Mouse (Mus musculus) left cerebral cortex, postnatal 4 days (tissue): ENCODE results near the gene Atp6v1g1. TPM values are rescaled to one million over a fixed set of nuclear protein-coding genes. Genes with fewer than 3 reads are reported as not detected.

Experiments
- DNase-seq: peaks from one replicate; pipeline ENCODE4 v3.0.0-alpha.2; 2022
- intact Hi-C: fragments of 180-260 bp; cut with DNase I; formaldehyde crosslinking; loops from one replicate; pipeline ENCODE4 v1.15.1; 2025
- total RNA-seq, 2 experiments: library from RNA; stranded (reverse); gene quantifications; 2 replicates each; pipeline ENCODE4 v1.2.3; 2021

Atp6v1g1 gene
- total RNA-seq = 100 to 1,000 TPM; 142 to 154 TPM

- peak; percentile 97 for DNase-seq
- intact Hi-C loops = no loop called here
These were observed at the start of gene Atp6v1g1 for GRCm38 (mm10) chr4:63544494-63545230. Gene Atp6v1g1, plus strand, starts transcription at chr4:63544772.

DNA sequence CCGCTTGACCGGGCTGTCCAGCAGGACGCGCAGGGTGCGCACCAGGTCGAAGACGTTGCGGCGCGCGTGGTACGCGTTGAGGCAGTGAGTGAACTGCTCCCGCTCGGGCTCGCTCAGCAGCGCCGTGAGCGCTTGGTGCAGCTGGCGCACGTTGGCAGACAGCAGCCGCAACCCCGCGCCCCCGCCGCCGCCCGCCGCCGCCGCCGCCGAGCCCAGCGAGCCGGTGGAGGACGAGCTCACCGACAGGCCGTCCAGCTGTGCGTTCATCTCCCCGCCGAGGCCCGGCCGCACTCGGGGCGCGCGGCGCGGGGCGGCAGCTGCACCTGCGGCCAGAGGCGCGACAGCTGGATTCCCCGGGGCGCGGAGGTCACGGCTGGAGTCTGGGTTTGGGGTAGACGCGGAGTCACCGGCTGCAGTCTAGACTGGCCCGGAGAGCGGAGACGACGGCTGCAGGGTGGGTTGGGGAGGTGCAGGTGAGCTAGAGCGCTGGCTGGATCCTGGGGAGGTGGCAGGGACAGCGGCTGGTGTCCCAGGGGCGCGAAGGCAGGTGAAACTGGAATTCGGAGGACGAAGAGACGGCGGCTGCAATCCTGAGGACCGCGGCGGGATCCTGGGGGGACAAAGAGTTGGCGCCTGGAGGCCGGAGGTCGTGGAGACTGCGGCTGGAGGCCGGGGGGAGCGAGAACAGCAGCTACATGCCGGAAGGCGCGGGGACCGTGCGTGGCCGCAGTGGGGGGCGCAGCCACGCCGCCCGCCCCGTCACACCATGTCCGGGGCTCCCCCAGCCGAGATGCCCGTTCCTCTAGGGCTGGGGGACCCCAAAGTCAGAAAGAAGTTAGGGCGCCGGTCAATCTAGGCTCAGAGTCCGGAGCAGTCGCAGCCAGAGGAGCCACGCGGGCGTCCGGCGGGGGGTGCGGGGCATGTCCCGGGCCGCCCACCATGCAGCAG is 49.3 kb upstream of the Atp6v1g1 start:
- peak; percentile 62 for DNase-seq
- intact Hi-C loops = no loop called here

- peak; percentile 80 for DNase-seq
- intact Hi-C loops = no loop called here
These were observed 48.7 kb upstream of the Atp6v1g1 start, which contains the start of gene Whrn for GRCm38 (mm10) chr4:63495915-63496278. Gene Whrn, minus strand, starts transcription at chr4:63495991.

DNA sequence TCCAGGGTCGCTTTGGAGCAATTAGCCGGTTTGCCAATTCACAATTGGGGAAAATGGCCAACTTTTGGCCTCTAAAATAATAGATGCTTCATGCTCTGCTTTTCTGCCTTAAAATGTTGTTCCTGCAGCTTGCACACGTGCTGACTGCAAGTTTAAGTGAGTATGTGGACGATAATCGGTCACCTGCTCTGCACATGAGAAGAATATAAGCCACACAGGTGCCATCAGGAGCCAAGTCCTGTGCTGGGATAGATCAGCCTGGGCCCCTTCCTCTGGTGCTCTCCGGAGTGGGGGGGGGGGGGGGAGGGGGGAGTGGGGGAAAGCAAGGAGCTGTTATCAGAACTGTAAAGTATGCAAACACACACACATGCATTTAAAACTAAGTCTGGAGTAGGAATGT is 48.3 kb upstream of the Atp6v1g1 start:
- no peak for DNase-seq
- intact Hi-C loops = no loop called here

DNA sequence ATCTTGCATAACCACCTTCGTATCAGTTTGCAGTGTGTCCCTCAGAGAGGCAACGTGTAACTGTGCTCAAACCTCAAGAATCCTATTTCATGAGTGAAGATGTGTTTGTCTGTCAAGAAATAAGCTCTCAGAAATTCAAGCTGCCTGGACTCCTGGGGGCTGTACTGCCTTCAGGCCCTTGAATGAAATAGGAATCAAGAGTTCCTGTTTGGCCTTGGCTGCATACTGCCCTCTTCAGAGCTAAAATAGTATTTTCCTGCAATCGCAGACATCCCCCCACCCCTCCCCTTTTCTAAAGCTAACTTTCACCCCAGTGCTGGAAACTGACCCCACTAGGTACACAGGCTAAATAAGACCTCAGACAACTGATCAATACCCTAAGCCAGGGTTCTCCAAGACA is 46.2 kb upstream of the Atp6v1g1 start:
- DNase-seq = no peak
- intact Hi-C loops = no loop called here

DNA sequence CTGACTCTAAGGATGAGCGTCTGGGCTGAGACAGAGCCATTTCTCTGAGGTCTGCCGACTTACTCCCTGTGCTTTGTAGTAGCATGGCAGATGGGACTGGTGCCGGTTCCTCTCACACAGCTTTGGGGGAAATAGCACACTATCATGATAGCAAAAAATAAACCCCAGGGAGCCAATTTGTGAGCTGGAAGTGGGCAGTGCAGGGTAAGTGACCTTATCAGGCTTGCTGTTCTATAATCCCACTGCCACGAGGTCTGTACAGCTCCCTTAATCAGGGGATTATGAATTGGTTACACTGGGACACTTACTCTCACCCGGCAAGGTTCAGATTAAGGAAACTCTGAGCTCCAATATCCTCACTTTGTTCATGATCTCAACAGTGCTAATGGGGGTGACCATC is 43.5 kb upstream of the Atp6v1g1 start:
- intact Hi-C loops = loop anchor here (5.0 to 10.0 kb wide), 2 partner anchors 444 to 1301 kb away; no protein-coding TSS in a partner anchor
- no peak for DNase-seq

DNA sequence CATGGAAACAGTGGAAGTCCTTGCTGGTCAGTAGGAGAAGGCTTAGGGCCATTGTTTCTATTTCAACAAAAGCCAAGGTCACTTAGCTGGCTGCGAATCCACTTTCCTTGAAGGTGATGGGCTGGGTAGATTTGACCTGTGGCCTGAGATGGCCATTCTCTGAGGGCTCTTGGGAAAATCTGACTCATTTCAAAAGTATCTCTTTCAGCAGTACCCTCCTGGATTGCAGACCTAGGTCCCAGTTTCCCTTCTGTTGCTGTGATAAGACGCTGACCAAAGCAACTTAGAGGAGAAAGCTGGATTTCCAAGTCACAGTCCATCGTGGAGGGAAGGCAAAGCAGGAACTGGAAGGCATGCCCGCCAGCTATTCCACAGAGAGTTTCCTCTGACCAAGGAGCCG is 40.6 kb upstream of the Atp6v1g1 start:
- no peak for DNase-seq
- intact Hi-C loops = loop anchor here (5.0 to 10.0 kb wide), 2 partner anchors 441 to 1298 kb away; no protein-coding TSS in a partner anchor

GRCm38 (mm10) chr4:63507478-63507877 is 37.1 kb upstream of the Atp6v1g1 start:
- DNase-seq = no peak
- intact Hi-C loops = loop anchor here (10.0 kb wide), 1 partner anchor 437 kb away; no protein-coding TSS in a partner anchor

- intact Hi-C loops = loop anchor here (10.0 kb wide), 1 partner anchor 437 kb away; no protein-coding TSS in a partner anchor
- DNase-seq = peak; percentile 83
These were observed 36.3 kb upstream of the Atp6v1g1 start for GRCm38 (mm10) chr4:63508232-63508631.

DNA sequence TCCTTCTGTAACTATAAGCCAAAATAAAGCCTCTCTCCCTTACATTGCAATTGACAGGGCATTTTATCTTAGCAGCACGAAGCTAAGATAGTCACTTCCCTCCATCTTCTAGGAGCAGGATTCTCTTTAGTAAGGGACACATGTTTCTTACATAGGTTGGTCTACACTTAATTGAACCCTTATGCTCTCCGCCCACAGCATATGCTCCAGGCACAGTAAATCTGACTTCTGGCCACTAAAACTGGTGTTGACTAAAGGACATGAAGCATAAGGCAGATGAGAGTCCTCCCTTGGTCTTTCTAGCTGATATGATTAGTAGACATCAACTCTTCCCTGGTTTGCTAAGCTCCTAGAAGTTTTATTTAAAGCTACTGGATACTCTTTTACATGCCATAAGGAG is 31.7 kb upstream of the Atp6v1g1 start:
- DNase-seq = no peak
- intact Hi-C loops = no loop called here

DNA sequence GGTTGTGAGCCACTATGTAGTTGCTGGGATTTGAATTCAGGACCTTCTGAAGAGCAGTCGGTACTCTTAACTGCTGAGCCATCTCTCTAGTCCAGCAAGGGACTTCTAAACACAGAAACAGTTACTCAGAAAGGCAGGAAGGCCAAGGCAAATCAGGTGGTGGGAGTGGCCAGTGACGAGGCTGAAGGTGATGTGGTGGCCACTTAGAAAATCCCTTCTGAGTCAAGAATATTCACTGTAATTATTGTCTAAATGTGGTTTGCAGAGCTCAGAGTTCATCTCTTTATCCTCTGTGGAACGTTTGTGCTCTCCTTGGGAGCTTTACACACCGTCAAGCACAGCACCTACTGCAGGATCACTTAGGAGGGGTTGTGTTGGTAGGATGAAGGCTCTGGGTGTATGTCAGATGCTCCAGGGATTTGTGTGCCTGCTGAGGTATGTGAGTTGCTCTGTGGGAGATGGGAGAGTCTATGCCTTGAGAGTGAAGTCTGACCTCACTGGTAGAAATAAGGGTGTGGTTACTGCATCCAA is 30.1 kb upstream of the Atp6v1g1 start:
- intact Hi-C loops = no loop called here
- no peak for DNase-seq

DNA sequence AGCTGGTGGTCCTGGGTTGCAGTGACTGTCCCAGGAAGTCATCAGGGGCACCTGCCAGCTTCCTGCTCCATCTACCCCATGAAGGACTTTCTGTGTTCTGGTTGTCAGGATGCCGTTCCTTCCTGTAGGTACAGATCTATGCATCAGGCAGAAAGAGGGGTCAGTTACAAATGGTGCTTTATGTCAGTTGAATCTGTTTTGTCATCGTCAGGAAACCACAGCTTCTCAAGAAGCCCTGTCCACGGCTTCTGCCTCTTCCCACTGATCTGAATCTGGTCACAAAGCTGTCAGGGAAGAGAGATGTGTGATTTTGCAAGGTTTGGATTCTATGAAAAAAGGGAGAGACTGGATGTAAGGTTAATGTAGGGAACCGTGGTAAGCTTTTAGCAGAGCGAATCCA is 29.6 kb upstream of the Atp6v1g1 start:
- DNase-seq = no peak
- intact Hi-C loops = no loop called here

DNA sequence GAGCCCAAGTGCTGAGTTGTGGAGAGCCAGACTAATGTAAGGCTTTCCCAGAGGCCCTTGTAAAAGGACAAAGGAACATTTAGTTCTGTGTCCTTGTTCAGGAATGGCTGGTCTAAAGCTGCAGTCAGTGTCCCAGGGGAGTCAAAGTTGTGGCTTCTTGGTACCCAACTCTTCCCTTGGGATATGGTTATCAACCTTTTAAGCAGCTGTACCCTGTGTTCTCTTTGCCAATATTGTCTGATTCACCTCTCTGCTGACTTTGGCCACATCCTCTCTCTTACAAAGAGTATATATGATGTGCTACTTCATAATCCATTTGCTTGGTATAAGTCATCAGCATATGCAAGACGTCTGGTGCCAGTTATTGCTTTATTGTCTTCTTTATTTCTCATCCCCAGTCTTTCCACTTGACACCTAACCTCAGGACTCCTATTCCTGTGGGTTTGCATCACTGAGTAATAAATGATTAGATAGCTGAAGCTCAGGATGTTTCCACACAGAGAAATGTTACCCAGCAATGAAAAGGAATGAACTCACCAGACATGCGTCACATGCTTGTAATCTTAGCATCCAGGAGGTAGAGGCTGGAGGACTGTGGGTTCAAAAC is 22.7 kb upstream of the Atp6v1g1 start:
- intact Hi-C loops = no loop called here
- no peak for DNase-seq

DNA sequence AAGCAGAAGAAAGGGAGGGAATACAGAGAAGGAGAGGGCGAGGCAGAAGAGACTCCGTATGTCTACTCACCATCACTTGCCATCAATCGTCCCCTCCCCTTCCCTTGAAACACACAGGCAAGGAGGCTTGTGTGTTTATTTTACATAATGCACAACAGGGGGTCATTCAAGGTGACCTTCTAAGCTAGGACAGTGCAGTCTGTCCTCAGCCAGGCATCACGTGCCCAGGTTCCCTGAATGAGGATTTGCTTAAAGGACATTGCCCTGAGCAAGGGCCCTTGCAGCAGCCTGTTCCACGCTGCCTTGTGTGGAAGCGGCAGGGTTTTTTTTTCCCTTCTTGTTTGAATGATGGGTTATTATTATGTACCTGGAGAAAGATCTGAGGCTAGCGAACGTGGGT is 19.1 kb upstream of the Atp6v1g1 start:
- intact Hi-C loops = no loop called here
- no peak for DNase-seq

DNA sequence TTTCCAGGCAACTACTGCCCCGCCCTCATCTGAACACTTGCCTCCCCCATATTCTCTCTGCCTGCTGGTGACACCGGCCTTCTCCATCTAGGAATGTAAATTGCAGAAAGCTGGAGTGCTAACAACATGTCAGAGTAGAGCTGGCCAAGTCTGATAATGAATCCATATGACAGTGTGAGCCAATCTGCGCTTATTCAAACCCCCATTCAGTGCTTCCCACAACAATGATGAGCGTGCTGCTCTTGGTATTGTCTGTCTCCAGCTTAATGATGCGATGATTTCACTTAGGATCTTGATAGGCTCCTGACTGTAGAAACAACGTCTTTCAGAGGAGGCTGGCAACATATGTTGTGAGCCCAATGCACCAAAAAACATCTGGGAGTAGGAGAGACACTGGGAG is 15.6 kb upstream of the Atp6v1g1 start:
- intact Hi-C loops = no loop called here
- no peak for DNase-seq

GRCm38 (mm10) chr4:63530409-63530808 is 14.2 kb upstream of the Atp6v1g1 start:
- intact Hi-C loops = no loop called here
- DNase-seq = no peak

- intact Hi-C loops = no loop called here
These were observed 7.0 kb upstream of the Atp6v1g1 start for GRCm38 (mm10) chr4:63537602-63538001.

GRCm38 (mm10) chr4:63542209-63542608 is 2.4 kb upstream of the Atp6v1g1 start:
- DNase-seq = no peak
- intact Hi-C loops = no loop called here

More at GRCm38 (mm10) chr4:63537602-63538001, 7.0 kb upstream of the Atp6v1g1 start:
- no peak for DNase-seq

DNA sequence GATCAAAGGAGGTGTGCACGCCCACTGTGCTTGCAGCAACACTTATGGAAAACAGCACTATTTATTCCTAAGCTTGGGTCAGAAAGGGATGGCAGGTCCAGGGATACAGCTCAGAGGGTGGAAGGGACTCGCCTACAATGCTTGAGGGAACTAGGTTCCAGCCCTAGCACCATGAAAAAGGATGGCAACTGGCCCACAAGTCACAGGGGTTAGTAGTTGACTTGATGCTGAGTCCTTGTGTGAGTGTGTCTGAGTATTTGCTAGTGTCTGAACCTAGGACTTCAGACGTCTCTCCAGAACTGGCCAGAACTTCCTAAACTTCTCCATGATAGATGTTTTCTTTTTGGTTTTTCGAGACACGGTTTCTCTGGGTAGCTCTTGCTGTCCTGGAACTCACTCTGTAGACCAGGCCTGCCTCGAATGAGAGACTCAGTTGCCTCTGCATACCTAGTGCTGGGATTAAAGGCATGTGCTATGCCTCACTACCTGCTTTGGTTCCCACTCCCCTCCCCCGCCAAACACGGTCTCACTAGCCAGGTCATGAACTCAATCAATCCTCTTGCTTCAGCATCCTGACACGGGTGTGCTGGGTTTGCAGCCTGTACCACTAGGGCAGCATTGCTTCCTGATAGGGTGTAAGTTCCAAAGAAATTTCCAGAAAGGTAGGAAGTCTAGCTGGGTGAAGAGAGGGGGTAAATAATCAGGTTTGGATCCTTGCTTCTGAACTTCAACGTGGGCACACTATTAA is 652 bp upstream of the Atp6v1g1 start:
- intact Hi-C loops = no loop called here
- DNase-seq = peak; percentile 36
